Mouse (Mus musculus) heart, postnatal 0 days (tissue): ENCODE results near the gene Msln. TPM values are rescaled to one million over a fixed set of nuclear protein-coding genes. Genes with fewer than 3 reads are reported as not detected.
A peak's percentile ranks its signal among the peaks of the same experiment; 100 is the strongest.

Experiments used
- ATAC-seq: fragments of 200-750 bp; cut with Nextera tagmentation; 2 replicates; pipeline ENCODE4 v1.8.0; 2017; ENCODE audit warnings: low read depth, moderate number of reproducible peaks, moderate library complexity; ENCODE audit not compliant: insufficient read depth
- DNase-seq: peaks from one replicate; pipeline ENCODE4 v3.0.0-alpha.2; 2016; ENCODE audit warnings: low spot score
- H3K27ac ChIP-seq: fragments of 300-500 bp; sonication (generic); 2 replicates; pipeline ENCODE4 v1.5.1; 2014; ENCODE audit warnings: low read depth, mild to moderate bottlenecking
- H3K27me3 ChIP-seq: fragments of 300-500 bp; sonication (generic); 2 replicates; pipeline ENCODE4 v1.6.1; 2014; ENCODE audit warnings: low read length, mixed read lengths; ENCODE audit not compliant: control insufficient read depth, insufficient read depth
- H3K36me3 ChIP-seq: fragments of 300-500 bp; sonication (generic); replicated peaks from 2 replicates; pipeline ENCODE4 v1.6.1; 2014; ENCODE audit warnings: low read length, mixed read lengths; ENCODE audit not compliant: control insufficient read depth, insufficient read depth
- H3K4me1 ChIP-seq: fragments of 300-500 bp; sonication (generic); 2 replicates; pipeline ENCODE4 v1.6.1; 2014; ENCODE audit warnings: antibody characterized with exemption; ENCODE audit not compliant: control insufficient read depth, insufficient read depth
- H3K4me2 ChIP-seq: fragments of 300-500 bp; sonication (generic); 2 replicates; pipeline ENCODE4 v1.6.1; 2014; ENCODE audit warnings: low read depth, mild to moderate bottlenecking, low read length, moderate library complexity
- H3K4me3 ChIP-seq: fragments of 300-500 bp; sonication (generic); 2 replicates; pipeline ENCODE4 v1.5.1; 2014; ENCODE audit warnings: low read depth, low read length
- H3K9ac ChIP-seq: fragments of 300-500 bp; sonication (generic); replicated peaks from 2 replicates; pipeline ENCODE4 v1.6.1; 2014; ENCODE audit warnings: low read depth, low read length, mixed read lengths
- H3K9me3 ChIP-seq: fragments of 300-500 bp; sonication (generic); replicated peaks from 2 replicates; pipeline ENCODE4 v1.6.1; 2016; ENCODE audit warnings: low read length; ENCODE audit not compliant: control insufficient read depth
- CTCF ChIP-seq: IDR thresholded peaks from 2 replicates; pipeline ENCODE4 v1.5.1; 2016; ENCODE audit warnings: antibody characterized with exemption, control low read depth, low read depth
- EP300 ChIP-seq: IDR thresholded peaks from 2 replicates; pipeline ENCODE4 v1.6.1; 2016; ENCODE audit warnings: antibody characterized with exemption, low read depth
- WGBS: fragments of 180-500 bp; shearing (Covaris S2); extraction: QIAGEN DNeasy Blood & Tissue Kit; methylation state at CpG from one replicate; pipeline ENCODE4 v1.1.7; 2014; 5-methylcytosine and 5-hydroxymethylcytosine counted together
- polyA plus RNA-seq: library from polyadenylated mRNA; unstranded; fragments of >200 nt; fragmentation: Nextera tagmentation; extraction: Ambion mirVana; gene quantifications from 2 replicates; pipeline ENCODE4 v1.2.1, GENCODE M21; 2015
- total RNA-seq: library from RNA; depleted of rRNA; stranded (reverse); fragments of >200 nt; gene quantifications from 2 replicates; pipeline ENCODE4 v1.2.3, GENCODE M21; 2014; ENCODE audit warnings: low replicate concordance

Gene Msln
- total and polyA plus RNA-seq, 2 experiments from 2014 or later, result 60.3 to 83.3 TPM

- Histone ChIP-seq H3K9me3 (no peaks in the 10 kb centered on the region), H3K4me2 (no peak overlapping the region), H3K36me3 (peaks cover 17% of the 10 kb centered on the region; the same call in 1 of the 2 replicates), H3K27me3 (no peaks in the 10 kb centered on the region), H3K4me1 (peaks cover 15% of the 10 kb centered on the region), H3K4me3 (no peak overlapping the region), H3K9ac (no peak overlapping the region), H3K27ac (no peak overlapping the region)
- DNase-seq (no peak), ATAC-seq (no peak)
- TF ChIP-seq CTCF, result no peak
- TF ChIP-seq EP300, result no peak
- 93% methylated on average over 19 of the region's 19 CpGs for WGBS
These were observed 30.7 kb downstream of the Msln start for GRCm38 (mm10) chr17:25723470-25723869.

GRCm38 (mm10) chr17:25721476-25721875 lies 32.7 kb downstream of the Msln start:
- H3K9ac ChIP-seq, result no peak overlapping the region
- no peak overlapping the region for H3K4me3 ChIP-seq
- TF ChIP-seq CTCF, result no peak
- TF ChIP-seq EP300, result no peak
- peaks cover 2% of the 10 kb centered on the region for H3K4me1 ChIP-seq
- H3K27ac ChIP-seq, result no peak overlapping the region
- no peaks in the 10 kb centered on the region for H3K9me3 ChIP-seq
- peaks cover 16% of the 10 kb centered on the region for H3K27me3 ChIP-seq
- H3K4me2 ChIP-seq, result no peak overlapping the region
- no peak for DNase-seq
- ATAC-seq, result no peak
- WGBS, result 95% methylated on average over 5 of the region's 5 CpGs
- peaks cover 17% of the 10 kb centered on the region; the same call in 1 of the 2 replicates for H3K36me3 ChIP-seq

GRCm38 (mm10) chr17:25717691-25718090 lies 36.5 kb downstream of the Msln start:
- H3K9me3 ChIP-seq, result no peaks in the 10 kb centered on the region
- no peak overlapping the region for H3K27ac ChIP-seq
- H3K27me3 ChIP-seq, result peaks cover 25% of the 10 kb centered on the region
- peak overlapping the region; percentile 44 for H3K4me3 ChIP-seq
- H3K4me1 ChIP-seq, result no peaks in the 10 kb centered on the region; the same call in 1 of the 2 replicates
- no peak for ATAC-seq
- H3K4me2 ChIP-seq, result peak overlapping the region; percentile 59
- 0 out of 2 replicates have a peak overlapping the region, but pooled peaks have one; percentile 17 for H3K9ac ChIP-seq
- WGBS, result 8% methylated on average over 6 of the region's 6 CpGs
- TF ChIP-seq EP300 (no peak), CTCF (no peak)
- DNase-seq, result no peak
- H3K36me3 ChIP-seq, result peaks cover 17% of the 10 kb centered on the region; the same call in 1 of the 2 replicates

- Histone ChIP-seq H3K36me3 (0 out of 2 replicates have a peak, but pooled peaks cover 13% of the 10 kb centered on the region), H3K27me3 (peaks cover 25% of the 10 kb centered on the region), H3K9me3 (no peaks in the 10 kb centered on the region), H3K9ac (peak within 1 kb of the TSS; percentile 17; the same call in 1 of the 2 replicates), H3K4me3 (peak within 1 kb of the TSS; percentile 44), H3K4me1 (no peaks in the 10 kb centered on the region; the same call in 1 of the 2 replicates), H3K27ac (no peak within 1 kb of the TSS), H3K4me2 (peak within 1 kb of the TSS; percentile 59)
- DNase-seq (no peak), ATAC-seq (peak; percentile 21; the same call in 1 of the 2 replicates)
- WGBS, result 3% methylated on average over 42 of the region's 45 CpGs
- no peak for TF ChIP-seq EP300
- no peak for TF ChIP-seq CTCF
These were observed 37.2 kb downstream of the Msln start, which contains the start of gene Gng13 for GRCm38 (mm10) chr17:25716711-25717637. TSS of gene Gng13 (plus strand) at chr17:25717171.

GRCm38 (mm10) chr17:25716130-25716529 lies 38.0 kb downstream of the Msln start:
- Histone ChIP-seq H3K9ac (no peak overlapping the region), H3K4me1 (no peaks in the 10 kb centered on the region; the same call in 1 of the 2 replicates), H3K4me2 (no peak overlapping the region), H3K27me3 (peaks cover 25% of the 10 kb centered on the region), H3K9me3 (no peaks in the 10 kb centered on the region), H3K27ac (no peak overlapping the region), H3K4me3 (no peak overlapping the region), H3K36me3 (0 out of 2 replicates have a peak, but pooled peaks cover 13% of the 10 kb centered on the region)
- TF ChIP-seq EP300, result no peak
- no peak for TF ChIP-seq CTCF
- ATAC-seq, result no peak
- no peak for DNase-seq
- WGBS, result 13% methylated on average over 6 of the region's 6 CpGs
